Mouse (Mus musculus): ENCODE results near the gene Agap3.

Gene Agap3

DNA sequence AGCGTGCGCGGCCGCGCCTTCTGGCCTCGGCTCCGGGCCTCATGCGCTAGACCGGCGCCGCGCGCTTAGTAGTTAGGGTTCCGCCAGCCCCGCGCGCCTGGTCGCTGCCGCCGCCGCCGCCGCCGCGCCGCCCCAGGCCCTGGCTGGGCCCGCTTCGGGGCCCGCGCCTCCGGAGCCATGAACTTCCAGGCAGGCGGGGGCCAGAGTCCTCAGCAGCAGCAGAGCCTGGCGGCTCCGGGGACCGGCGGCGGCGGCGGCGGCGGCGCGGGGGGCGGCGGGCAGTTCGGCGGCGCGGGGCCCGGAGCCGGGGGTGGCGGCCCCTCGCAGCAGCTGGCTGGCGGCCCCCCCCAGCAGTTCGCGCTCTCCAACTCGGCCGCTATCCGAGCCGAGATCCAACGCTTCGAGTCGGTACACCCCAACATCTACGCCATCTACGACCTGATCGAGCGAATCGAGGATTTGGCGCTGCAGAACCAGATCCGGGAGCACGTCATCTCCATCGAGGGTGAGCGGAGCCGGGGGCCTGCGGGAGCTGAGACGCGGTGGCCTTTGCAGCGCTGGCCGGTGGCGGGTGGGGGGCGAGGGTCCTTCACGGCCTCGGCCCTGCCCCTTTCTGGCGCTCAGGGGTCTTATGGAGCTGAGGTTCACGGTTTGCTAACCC lies at the start of gene Agap3:
Gene Agap3, plus strand, starts transcription at position 148 of the 661 bp plus-strand sequence.
- Histone ChIP-seq H3K27me3 (ENCODE audit: control insufficient read depth, insufficient read depth, low read length, poor library complexity, severe bottlenecking) (no peaks in the 10 kb centered on the region), H3K36me3 (ENCODE audit: control insufficient read depth, insufficient read depth, low read length, poor library complexity, severe bottlenecking) (no peaks in the 10 kb centered on the region)
- peak; percentile 42 for DNase-seq (ENCODE audit: low read depth, low spot score)

DNA sequence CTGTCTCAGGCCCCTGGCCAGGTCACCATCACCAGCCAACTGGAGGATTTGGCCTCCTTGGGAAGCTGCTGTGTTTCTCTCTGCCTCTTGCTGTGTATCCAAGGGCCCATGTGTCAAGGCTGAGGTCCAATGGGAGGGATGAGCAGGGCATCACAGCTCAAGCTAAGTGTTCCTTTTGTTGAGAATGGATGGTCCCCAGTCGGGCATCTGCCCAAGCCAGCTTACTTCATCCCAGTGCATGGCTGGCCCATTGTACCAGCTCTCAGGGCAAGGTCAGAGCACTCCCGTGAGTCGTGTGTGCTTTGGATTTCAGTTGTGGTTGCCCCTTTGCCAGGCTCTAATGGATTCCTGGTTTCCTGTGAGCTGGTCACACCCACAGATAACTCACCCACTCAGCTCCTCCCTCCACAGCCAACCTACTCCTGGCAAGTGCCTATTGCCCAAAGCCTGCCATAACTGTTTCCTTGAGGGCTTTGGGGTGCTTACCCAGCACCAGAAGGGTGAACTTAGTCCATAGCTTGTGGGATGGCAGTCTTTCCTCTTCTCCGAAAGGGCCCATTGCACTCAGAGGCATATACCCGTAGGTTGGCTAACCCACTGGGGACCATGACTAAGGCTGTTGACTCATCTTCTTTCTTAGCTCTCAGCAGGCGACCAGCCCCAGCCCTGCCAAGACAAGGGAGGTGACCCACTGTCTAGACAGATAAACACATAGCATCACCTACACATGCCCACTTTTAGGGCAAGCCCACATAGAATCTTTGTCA lies 47.2 kb upstream of the Agap3 start:
- Histone ChIP-seq H3K36me3 (ENCODE audit: control insufficient read depth, insufficient read depth, low read length, poor library complexity, severe bottlenecking) (no peaks in the 10 kb centered on the region), H3K27me3 (ENCODE audit: control insufficient read depth, insufficient read depth, low read length, poor library complexity, severe bottlenecking) (no peaks in the 10 kb centered on the region)
- no peak for DNase-seq (ENCODE audit: low read depth, low spot score)

DNA sequence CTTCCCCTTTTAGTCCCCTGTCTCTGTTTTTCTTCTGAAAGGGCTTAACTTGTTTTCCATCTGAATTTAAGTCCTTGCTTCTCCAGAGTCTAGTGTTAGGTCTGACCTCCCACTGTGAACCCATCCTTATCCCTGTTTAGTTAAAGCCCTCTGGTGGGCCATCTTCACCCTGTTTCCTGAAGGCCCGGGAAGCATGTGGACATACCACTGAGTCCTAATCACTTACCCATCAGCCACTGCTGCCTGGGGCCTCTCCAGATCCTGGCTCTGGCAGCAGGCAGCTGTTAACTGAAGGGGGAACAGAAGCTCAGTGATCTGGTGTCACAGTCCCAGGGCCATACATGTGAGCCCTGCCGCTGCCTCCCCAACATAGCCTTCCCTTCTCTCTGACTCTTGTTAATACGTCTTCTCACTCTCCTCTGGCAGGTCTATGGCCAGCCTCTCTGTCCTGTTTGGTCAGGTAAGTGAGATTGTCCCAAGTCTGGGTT lies 46.5 kb upstream of the Agap3 start:
- no peak for DNase-seq (ENCODE audit: low read depth, low spot score)

DNA sequence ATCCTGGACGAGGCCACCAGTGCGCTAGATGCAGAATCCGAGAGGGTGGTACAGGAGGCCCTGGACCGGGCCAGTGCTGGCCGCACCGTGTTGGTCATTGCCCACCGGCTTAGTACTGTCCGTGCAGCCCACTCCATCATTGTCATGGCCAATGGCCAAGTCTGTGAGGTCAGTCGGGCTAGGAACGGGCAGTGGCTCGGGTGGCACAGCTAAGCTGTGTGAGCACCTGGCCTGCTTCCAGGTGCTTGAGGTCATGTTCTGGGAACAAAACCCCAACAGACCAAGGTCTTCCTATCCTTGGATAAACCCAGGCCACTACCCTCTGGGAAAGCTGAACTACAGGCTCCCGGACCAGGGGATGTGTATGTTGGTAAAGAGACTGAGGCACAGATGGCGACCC lies 43.3 kb upstream of the Agap3 start:
- DNase-seq (ENCODE audit: low read depth, low spot score) = no peak

More for the DNA sequence above, 46.5 kb upstream of the Agap3 start:
- H3K27me3 ChIP-seq (ENCODE audit: control insufficient read depth, insufficient read depth, low read length, poor library complexity, severe bottlenecking) = no peaks in the 10 kb centered on the region
- no peaks in the 10 kb centered on the region for H3K36me3 ChIP-seq (ENCODE audit: control insufficient read depth, insufficient read depth, low read length, poor library complexity, severe bottlenecking)

DNA sequence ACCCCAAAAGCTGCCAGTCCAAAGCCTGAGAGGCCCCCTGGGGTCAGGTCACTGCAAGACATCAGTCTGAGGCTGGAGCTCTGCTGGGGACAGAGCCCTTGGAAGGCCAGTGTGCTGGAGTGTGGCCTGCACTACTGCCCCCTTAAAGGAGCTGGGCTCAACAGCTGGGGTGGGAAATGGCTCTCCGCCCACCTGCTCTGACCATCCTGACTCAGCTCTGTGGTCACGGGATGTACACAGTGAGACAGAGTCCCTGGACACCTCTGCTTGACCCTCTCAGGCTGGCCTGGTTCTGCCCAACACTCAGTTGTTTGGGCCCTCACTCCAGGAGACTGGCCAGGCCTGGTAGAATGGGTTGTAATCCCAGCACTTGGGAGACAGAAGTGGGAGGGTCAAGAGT lies 42.5 kb upstream of the Agap3 start:
- H3K27me3 ChIP-seq (ENCODE audit: control insufficient read depth, insufficient read depth, low read length, poor library complexity, severe bottlenecking) = no peaks in the 10 kb centered on the region
- no peak for DNase-seq (ENCODE audit: low read depth, low spot score)
- no peaks in the 10 kb centered on the region for H3K36me3 ChIP-seq (ENCODE audit: control insufficient read depth, insufficient read depth, low read length, poor library complexity, severe bottlenecking)

More for the DNA sequence above, 43.3 kb upstream of the Agap3 start:
- H3K27me3 ChIP-seq (ENCODE audit: control insufficient read depth, insufficient read depth, low read length, poor library complexity, severe bottlenecking) = no peaks in the 10 kb centered on the region
- no peaks in the 10 kb centered on the region for H3K36me3 ChIP-seq (ENCODE audit: control insufficient read depth, insufficient read depth, low read length, poor library complexity, severe bottlenecking)

DNA sequence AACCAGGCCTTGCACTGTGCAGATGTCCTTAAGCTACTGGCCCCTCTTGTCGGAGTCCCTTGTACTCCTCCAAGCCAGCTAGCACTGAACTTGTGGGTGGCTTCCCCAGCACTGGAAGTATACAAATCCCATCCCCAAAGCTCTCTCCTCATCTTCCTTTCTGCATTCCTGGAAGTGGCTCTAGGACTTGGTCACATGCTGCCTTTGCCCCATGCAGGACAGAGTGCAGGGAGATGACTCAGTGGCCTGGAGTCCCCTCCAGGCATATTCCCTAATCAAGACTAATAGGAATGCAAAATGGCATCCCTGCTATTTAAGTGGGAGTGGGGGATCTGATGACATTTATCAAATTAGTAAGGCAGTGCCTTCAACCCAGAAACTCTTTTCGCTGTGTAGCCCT lies 39.9 kb upstream of the Agap3 start:
- Histone ChIP-seq H3K27me3 (ENCODE audit: control insufficient read depth, insufficient read depth, low read length, poor library complexity, severe bottlenecking) (peaks cover 2% of the 10 kb centered on the region), H3K36me3 (ENCODE audit: control insufficient read depth, insufficient read depth, low read length, poor library complexity, severe bottlenecking) (no peaks in the 10 kb centered on the region)
- DNase-seq (ENCODE audit: low read depth, low spot score) = no peak

DNA sequence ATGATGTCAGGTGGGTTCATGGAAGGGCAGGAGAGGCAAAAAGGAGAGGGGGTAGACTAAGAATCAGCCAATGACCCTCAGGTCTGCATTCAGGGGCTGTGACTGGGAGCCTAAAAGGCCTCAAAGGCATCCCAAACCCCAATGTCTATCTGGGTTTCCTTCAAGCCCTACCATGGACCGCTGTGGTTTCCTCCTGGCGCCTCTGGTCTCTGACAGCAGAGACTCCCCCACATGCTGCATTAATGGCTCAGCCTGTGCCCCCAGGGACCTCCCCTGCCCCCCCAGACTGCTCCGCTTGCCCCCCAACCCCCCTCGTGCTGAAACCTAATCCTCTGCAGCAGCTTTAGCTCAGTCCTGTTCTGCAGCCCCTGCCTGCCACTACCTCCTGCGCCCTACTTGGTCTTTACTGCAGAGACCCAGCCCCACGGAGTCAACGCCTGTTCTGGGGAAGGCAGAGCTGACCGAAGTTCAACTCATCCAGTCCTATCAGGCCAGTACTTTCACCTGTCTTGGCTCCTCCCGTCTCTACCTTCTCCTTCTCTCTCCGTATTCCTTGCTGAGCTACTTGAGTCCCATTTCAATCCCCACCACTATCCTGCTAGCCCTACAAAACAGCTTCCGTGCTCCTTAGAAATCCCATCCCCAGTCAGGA lies 38.8 kb upstream of the Agap3 start, which contains the start of gene Asic3:
Gene Asic3, plus strand, starts transcription at position 351 of the 652 bp plus-strand sequence.
- no peaks in the 10 kb centered on the region for H3K36me3 ChIP-seq (ENCODE audit: control insufficient read depth, insufficient read depth, low read length, poor library complexity, severe bottlenecking)
- DNase-seq (ENCODE audit: low read depth, low spot score) = no peak
- peaks cover 2% of the 10 kb centered on the region for H3K27me3 ChIP-seq (ENCODE audit: control insufficient read depth, insufficient read depth, low read length, poor library complexity, severe bottlenecking)

DNA sequence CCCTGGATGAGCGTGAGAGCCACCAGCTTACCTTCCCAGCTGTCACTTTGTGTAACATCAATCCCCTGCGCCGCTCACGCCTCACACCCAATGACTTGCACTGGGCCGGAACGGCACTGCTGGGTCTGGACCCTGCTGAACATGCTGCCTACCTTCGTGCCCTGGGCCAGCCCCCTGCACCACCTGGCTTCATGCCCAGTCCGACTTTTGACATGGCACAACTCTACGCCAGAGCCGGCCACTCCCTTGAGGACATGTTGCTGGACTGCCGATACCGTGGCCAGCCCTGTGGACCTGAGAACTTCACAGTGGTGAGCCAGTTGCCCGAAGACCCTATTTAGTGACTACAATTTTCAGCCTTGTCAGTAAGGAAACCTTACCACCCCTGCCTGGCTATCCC lies 38.0 kb upstream of the Agap3 start:
- no peak for DNase-seq (ENCODE audit: low read depth, low spot score)
- no peaks in the 10 kb centered on the region for H3K36me3 ChIP-seq (ENCODE audit: control insufficient read depth, insufficient read depth, low read length, poor library complexity, severe bottlenecking)
- peaks cover 2% of the 10 kb centered on the region for H3K27me3 ChIP-seq (ENCODE audit: control insufficient read depth, insufficient read depth, low read length, poor library complexity, severe bottlenecking)

DNA sequence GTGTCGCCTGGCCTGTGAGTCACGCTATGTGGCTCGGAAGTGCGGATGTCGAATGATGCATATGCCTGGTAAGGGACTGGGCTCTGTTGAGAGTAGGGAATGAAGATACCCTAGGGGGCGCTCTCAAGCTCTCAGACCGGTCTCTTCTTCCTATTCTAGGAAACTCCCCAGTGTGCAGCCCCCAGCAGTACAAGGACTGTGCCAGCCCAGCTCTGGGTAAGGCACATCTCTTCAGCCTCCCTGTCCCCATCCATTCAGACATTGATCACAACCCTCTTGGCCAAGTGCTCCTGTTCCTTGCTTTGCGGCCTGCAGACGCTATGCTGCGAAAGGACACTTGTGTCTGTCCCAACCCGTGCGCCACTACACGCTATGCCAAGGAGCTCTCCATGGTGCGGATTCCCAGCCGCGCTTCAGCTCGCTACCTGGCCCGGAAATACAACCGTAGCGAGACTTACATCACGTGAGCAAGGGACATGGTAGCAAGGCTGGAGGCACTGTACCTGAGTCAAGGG lies 35.7 kb upstream of the Agap3 start:
- DNase-seq (ENCODE audit: low read depth, low spot score) = peak; percentile 85

DNA sequence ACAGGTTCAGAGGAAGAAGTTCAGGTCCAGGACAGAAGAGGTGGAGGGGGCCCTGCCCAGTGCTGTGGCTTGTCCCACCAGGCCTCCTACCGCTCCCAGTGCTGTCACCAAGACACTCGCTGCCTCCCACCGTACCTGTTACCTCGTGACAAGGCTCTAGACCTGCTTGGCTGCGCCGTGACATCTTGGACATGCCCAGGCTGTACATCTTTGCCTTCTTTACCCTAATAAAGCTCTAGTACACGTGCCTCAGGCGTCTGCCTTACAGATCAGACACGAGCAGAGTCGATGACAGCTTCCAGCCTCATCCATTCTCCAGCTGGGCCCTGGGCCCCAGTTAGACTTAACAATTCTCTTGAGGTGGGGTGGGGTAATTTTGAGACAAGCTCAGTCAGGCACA lies 34.4 kb upstream of the Agap3 start:
- DNase-seq (ENCODE audit: low read depth, low spot score) = no peak

More for the DNA sequence above, 35.7 kb upstream of the Agap3 start:
- H3K36me3 ChIP-seq (ENCODE audit: control insufficient read depth, insufficient read depth, low read length, poor library complexity, severe bottlenecking) = no peaks in the 10 kb centered on the region
- peaks cover 2% of the 10 kb centered on the region for H3K27me3 ChIP-seq (ENCODE audit: control insufficient read depth, insufficient read depth, low read length, poor library complexity, severe bottlenecking)

DNA sequence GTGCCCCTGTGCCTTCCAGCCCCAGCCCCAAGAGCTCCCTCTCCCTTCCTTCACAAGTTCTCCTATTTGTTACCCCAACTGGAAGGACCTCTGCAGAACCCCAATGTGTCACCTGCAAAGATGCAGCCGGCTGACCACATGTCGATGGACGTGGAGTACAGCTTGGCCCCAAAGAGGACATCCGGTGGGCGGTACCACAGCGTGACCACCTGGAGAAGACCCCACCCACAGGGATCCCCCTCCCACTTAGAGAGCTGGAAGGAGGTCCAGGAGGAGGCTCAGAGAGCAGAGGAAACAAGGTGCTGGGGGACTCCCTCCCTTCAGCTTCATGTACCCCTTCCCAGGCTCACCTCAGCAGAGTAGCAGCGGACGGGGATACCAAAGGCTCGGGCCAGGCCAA lies 31.6 kb upstream of the Agap3 start:
- no peak for DNase-seq (ENCODE audit: low read depth, low spot score)
- H3K36me3 ChIP-seq (ENCODE audit: control insufficient read depth, insufficient read depth, low read length, poor library complexity, severe bottlenecking) = no peaks in the 10 kb centered on the region

More for the DNA sequence above, 34.4 kb upstream of the Agap3 start:
- Histone ChIP-seq H3K36me3 (ENCODE audit: control insufficient read depth, insufficient read depth, low read length, poor library complexity, severe bottlenecking) (no peaks in the 10 kb centered on the region), H3K27me3 (ENCODE audit: control insufficient read depth, insufficient read depth, low read length, poor library complexity, severe bottlenecking) (peaks cover 2% of the 10 kb centered on the region)

DNA sequence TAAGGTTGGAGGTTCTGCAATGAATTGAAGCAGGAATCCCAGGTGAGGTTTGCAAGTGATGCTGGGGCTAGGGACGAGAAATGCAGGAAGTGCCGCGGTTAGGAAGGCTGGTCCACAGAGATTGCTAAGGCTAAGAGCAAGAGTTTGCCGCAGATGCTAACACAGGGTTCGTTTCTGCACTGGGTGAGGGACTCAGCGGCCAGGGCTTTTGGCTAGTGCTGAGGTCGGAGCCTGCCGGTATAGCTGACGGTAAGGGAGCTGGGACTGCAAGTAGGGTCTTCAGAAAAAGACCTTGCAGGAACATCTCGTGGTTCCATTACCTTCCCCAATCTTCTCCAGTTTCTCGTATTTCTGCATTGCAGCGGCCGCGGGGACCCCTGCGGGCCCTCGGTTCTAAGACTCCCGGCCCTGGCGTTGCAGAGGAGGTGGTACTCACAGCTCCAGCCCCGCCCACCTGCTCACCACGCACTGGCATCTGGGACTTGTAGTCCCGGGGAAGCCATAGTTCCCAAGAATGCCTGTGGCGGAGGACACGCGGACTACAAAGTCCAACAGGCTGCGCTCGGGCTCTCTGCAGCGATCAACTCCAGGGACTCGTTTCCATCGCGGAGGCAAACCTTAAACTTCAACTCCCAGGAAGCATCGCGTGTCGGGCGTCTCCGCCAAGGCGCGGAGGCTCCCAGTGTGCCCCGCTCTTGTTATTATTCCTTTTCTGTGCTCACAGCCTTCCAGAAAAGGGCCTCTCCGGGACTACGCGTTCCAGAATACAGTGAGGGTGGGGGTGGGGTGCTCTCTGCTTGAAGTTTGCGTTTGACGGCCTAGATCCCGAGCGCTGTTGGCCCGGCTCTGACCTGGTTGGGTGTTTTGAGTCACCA lies 28.6 kb upstream of the Agap3 start, which contains the start of the genes Cdk5 and Slc4a2:
Gene Cdk5, minus strand, starts transcription at position 402 of the 875 bp plus-strand sequence.
Gene Slc4a2, plus strand, starts transcription at position 709 of the 875 bp plus-strand sequence.
- DNase-seq (ENCODE audit: low read depth, low spot score) = peak; percentile 98

More for the DNA sequence above, 31.6 kb upstream of the Agap3 start:
- no peaks in the 10 kb centered on the region for H3K27me3 ChIP-seq (ENCODE audit: control insufficient read depth, insufficient read depth, low read length, poor library complexity, severe bottlenecking)

DNA sequence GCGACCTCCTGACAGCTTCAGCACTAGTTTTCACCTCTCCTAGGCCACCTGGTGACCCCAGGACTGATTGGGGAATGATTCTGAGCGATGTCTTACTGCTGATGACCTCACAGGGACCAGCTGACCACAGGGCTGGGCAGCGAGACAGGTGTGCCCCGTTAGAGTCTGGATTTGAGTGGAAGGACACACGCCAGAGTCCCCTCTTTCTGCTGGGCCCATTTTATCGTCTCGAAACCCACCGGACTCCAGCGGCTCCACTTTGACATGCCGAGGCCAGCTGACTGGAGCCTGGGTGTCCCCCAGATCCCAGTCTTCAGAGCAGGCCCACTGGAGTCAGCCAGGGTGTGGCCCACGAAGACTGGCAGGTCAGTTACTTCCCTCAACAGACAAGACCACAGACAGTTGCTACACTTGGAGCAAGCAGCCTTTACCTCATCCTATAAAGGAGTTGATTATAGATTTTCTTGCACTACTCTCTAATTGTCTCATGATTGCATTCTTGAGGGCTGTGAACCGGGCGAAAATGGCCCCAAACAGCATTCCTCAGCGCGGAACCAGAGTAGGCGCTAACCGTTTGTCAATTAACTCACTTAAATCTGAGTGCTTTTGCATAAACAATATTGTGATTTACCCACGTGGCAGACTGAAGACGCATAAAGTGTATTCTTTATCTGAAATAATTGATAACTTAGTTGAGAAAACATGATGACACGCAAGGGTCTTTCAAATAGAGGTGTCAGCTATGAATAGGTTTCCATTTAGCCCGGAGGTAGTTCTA lies 27.8 kb upstream of the Agap3 start:
- DNase-seq (ENCODE audit: low read depth, low spot score) = no peak
- H3K27me3 ChIP-seq (ENCODE audit: control insufficient read depth, insufficient read depth, low read length, poor library complexity, severe bottlenecking) = no peaks in the 10 kb centered on the region
- H3K36me3 ChIP-seq (ENCODE audit: control insufficient read depth, insufficient read depth, low read length, poor library complexity, severe bottlenecking) = no peaks in the 10 kb centered on the region

More for the DNA sequence above, 28.6 kb upstream of the Agap3 start, which contains the start of the genes Cdk5 and Slc4a2:
- H3K27me3 ChIP-seq (ENCODE audit: control insufficient read depth, insufficient read depth, low read length, poor library complexity, severe bottlenecking) = no peaks in the 10 kb centered on the region
- no peaks in the 10 kb centered on the region for H3K36me3 ChIP-seq (ENCODE audit: control insufficient read depth, insufficient read depth, low read length, poor library complexity, severe bottlenecking)
